Mouse (Mus musculus) embryonic facial prominence, embryonic 12.5 days (tissue): ENCODE results near the gene Hint3. TPM values are rescaled to one million over a fixed set of nuclear protein-coding genes. Genes with fewer than 3 reads are reported as not detected.

Experiments used
- ATAC-seq: fragments of 200-750 bp; cut with Nextera tagmentation; 2 replicates; pipeline ENCODE4 v1.8.0; 2017; ENCODE audit not compliant: insufficient number of reproducible peaks, insufficient read depth, low FRiP score, low TSS enrichment
- H3K27ac ChIP-seq: fragments of 300-500 bp; sonication (generic); 2 replicates; pipeline ENCODE4 v1.5.1; 2016; ENCODE audit warnings: mild to moderate bottlenecking
- H3K27me3 ChIP-seq: fragments of 300-500 bp; sonication (generic); 2 replicates; pipeline ENCODE4 v1.6.1; 2016; ENCODE audit warnings: mild to moderate bottlenecking, moderate library complexity
- H3K36me3 ChIP-seq: fragments of 300-500 bp; sonication (generic); 2 replicates; pipeline ENCODE4 v1.6.1; 2016; ENCODE audit warnings: mild to moderate bottlenecking
- H3K4me1 ChIP-seq: fragments of 300-500 bp; sonication (generic); 2 replicates; pipeline ENCODE4 v1.6.1; 2016
- H3K4me2 ChIP-seq: fragments of 300-500 bp; sonication (generic); replicated peaks from 2 replicates; pipeline ENCODE4 v1.6.1; 2016; ENCODE audit warnings: mild to moderate bottlenecking, moderate library complexity
- H3K4me3 ChIP-seq: fragments of 300-500 bp; sonication (generic); 2 replicates; pipeline ENCODE4 v1.5.1; 2016; ENCODE audit warnings: mild to moderate bottlenecking
- H3K9ac ChIP-seq: fragments of 300-500 bp; sonication (generic); 2 replicates; pipeline ENCODE4 v1.6.1; 2016; ENCODE audit warnings: mild to moderate bottlenecking, moderate library complexity
- H3K9me3 ChIP-seq: fragments of 300-500 bp; sonication (generic); 2 replicates; pipeline ENCODE4 v1.6.1; 2016; ENCODE audit warnings: mild to moderate bottlenecking, moderate library complexity
- WGBS: fragments of 180-500 bp; shearing (Covaris S2); methylation state at CpG from one replicate; pipeline ENCODE4 v1.1.7; 2016; 5-methylcytosine and 5-hydroxymethylcytosine counted together
- polyA plus RNA-seq: library from polyadenylated mRNA; unstranded; fragments of >200 nt; fragmentation: Nextera tagmentation; extraction: Ambion mirVana; gene quantifications from 2 replicates; pipeline ENCODE4 v1.2.1, GENCODE M21; 2016

Hint3 gene
- polyA plus RNA-seq, 1 experiment from 2014 or later, result 22.7 TPM

DNA sequence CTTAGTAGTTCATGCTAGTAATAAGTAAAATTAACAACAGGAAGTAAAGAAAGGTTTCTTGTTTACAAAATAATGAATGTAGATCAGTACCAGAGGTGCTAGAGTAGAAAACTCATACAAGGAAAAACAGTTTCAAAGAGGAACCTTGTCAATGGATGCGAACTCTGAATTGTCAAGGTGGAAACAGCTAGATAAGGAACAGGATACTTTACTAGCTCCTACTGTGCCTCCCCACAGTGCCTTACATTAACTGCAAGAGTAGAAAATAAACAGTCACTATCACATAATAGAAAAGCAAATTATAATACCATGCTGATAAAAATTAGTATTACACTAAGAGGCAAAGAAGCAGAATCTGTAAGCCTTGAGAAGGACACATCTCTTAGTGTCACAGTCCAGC lies 43.7 kb downstream of the Hint3 start:
- WGBS, result 76% methylated on average over 1 of the region's 1 CpGs
- Histone ChIP-seq H3K9ac (no peak overlapping the region), H3K9me3 (no peaks in the 10 kb centered on the region), H3K4me2 (no peak overlapping the region), H3K36me3 (peaks cover 19% of the 10 kb centered on the region), H3K4me1 (no peaks in the 10 kb centered on the region), H3K27me3 (no peaks in the 10 kb centered on the region), H3K27ac (no peak overlapping the region), H3K4me3 (no peak overlapping the region)
- ATAC-seq, result no peak

DNA sequence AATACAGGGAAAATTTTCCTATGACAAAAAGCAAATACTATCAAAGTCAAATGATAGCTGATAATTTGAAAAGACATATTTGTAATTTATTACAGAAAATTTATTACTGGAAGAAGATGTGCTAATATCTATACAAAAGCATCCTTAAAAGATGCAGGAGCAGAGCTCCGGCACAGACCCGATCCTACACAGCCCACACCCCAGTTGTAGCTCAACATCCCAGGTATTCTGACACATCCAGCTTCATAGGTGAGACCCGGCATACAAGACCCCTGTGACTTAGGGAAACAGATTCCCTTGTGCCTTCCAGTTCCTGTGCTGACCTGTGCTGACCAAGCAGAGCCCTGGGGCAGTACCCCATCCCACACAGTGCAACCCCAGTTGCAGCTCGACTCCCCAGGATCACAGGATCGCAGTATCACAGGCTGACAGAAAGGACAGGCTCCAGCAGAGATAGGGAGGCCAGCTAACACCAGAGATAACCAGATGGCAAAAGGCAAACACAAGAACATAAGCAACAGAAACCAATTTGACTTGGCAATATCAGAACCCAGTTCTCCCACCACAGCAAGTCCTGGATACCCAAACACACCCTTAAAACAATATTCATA lies 51.7 kb downstream of the Hint3 start:
- Histone ChIP-seq H3K36me3 (peaks cover 8% of the 10 kb centered on the region), H3K4me3 (no peak overlapping the region), H3K4me1 (no peaks in the 10 kb centered on the region), H3K9ac (no peak overlapping the region), H3K4me2 (no peak overlapping the region), H3K27me3 (no peaks in the 10 kb centered on the region), H3K27ac (no peak overlapping the region), H3K9me3 (no peaks in the 10 kb centered on the region)
- no peak for ATAC-seq
- 97% methylated on average over 5 of the region's 5 CpGs for WGBS

DNA sequence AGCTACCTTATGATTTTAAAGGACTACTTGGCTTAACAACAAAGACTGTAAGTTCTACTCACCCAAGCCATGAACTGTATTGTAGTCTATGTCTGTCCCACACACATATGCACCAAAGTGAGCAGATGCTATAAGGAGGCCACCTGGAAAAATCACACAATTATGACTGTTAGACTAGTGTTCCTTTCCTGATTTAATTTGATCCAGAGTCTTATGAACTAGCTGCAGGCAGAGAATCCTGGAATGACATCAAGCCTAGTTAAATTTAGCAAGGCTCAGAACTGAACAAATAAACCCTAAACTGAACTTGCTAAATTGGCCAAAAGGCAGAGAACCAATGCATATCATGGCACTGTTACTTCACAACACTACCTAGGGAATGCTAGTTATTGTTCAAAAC lies 63.1 kb downstream of the Hint3 start:
- no peak for ATAC-seq
- no peak overlapping the region for H3K4me2 ChIP-seq
- no peaks in the 10 kb centered on the region for H3K4me1 ChIP-seq
- H3K4me3 ChIP-seq, result no peak overlapping the region
- H3K36me3 ChIP-seq, result peaks cover 18% of the 10 kb centered on the region
- no peak overlapping the region for H3K27ac ChIP-seq
- no peaks in the 10 kb centered on the region for H3K9me3 ChIP-seq
- H3K27me3 ChIP-seq, result no peaks in the 10 kb centered on the region
- H3K9ac ChIP-seq, result no peak overlapping the region

DNA sequence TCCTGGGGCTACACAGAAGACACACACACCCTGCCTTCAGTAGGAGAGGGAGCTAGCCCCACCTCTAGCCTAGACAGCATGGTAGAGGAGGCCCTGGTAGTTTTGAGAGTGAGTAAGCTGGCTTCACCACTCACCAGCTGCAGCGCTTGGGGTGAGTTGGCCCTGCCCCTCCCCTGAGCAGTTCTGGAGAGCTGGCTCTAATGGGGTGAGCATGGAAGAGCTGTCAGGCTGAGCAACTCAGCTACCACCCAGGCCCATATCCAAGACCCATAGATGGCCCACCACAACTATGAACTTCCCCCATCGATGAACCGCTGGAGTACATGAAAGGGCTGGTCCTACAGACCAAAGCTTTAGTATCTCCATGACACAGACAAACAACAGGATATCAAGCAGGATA lies 64.8 kb downstream of the Hint3 start:
- Histone ChIP-seq H3K4me1 (no peaks in the 10 kb centered on the region), H3K36me3 (peaks cover 26% of the 10 kb centered on the region), H3K27me3 (no peaks in the 10 kb centered on the region), H3K27ac (no peak overlapping the region), H3K9me3 (no peaks in the 10 kb centered on the region), H3K4me3 (no peak overlapping the region), H3K9ac (no peak overlapping the region), H3K4me2 (no peak overlapping the region)
- no peak for ATAC-seq
- WGBS, result 96% methylated on average over 3 of the region's 3 CpGs

Other genes with a start within 250 kb of the Hint3 start
- 32.0 and 35.3 TPM in 2 replicates for gene Trmt11, start 28.9 kb downstream of the Hint3 start, polyA plus RNA-seq
- 12.0 and 14.6 TPM in 2 replicates for gene Ncoa7, start 173.7 kb upstream of the Hint3 start, polyA plus RNA-seq
- gene Hey2, start 213.2 kb upstream of the Hint3 start, polyA plus RNA-seq, result 17.6 and 19.2 TPM in 2 replicates